Mouse (Mus musculus) liver, postnatal 0 days (tissue): ENCODE data around the gene Hddc3.

ENCODE experiments used
- CTCF ChIP-seq: sonication (generic); IDR thresholded peaks from 2 replicates; pipeline ENCODE4 v1.5.1; 2016; ENCODE audit warnings: antibody characterized with exemption, low read depth
- EP300 ChIP-seq: IDR thresholded peaks from 2 replicates; pipeline ENCODE4 v1.6.1; 2016; ENCODE audit warnings: antibody characterized with exemption, low read depth, mild to moderate bottlenecking

- no peak for TF ChIP-seq CTCF
- TF ChIP-seq EP300 = no peak
Measured at GRCm38 (mm10) chr7:80357156-80357555, 14.3 kb downstream of the Hddc3 start.
